Mouse (Mus musculus): Measurements from ENCODE around the gene Olfr331.
"Not testable (repeated sequence)": the region's sequence is repeated elsewhere in the genome, so short reads cannot be mapped to it uniquely, and the experiment has no call there.

Gene Olfr331

GRCm38 (mm10) chr11:58502472-58502871, at the start of gene Olfr331:
Gene Olfr331 (minus strand): TSS chr11:58502572.
- not testable (repeated sequence) for DNase-seq (ENCODE audit: low read depth, low spot score)

- no peak for DNase-seq (ENCODE audit: low read depth, low spot score)
Observed at GRCm38 (mm10) chr11:58546322-58546721, 44.0 kb upstream of the Olfr331 start, which contains the start of gene Olfr329-ps. Gene Olfr329-ps (minus strand): TSS chr11:58546422.

- DNase-seq (ENCODE audit: low read depth, low spot score): not testable (repeated sequence)
Observed at GRCm38 (mm10) chr11:58534736-58535135, 32.4 kb upstream of the Olfr331 start, which contains the start of gene Olfr330. Gene Olfr330 (minus strand): TSS chr11:58534836.

- DNase-seq (ENCODE audit: low read depth, low spot score): not testable (repeated sequence)
Observed at GRCm38 (mm10) chr11:58519756-58520155, 17.4 kb upstream of the Olfr331 start.

GRCm38 (mm10) chr11:58518916-58519315, 16.5 kb upstream of the Olfr331 start:
- not testable (repeated sequence) for DNase-seq (ENCODE audit: low read depth, low spot score)

- not testable (repeated sequence) for DNase-seq (ENCODE audit: low read depth, low spot score)
Observed at GRCm38 (mm10) chr11:58509058-58509457, 6.7 kb upstream of the Olfr331 start.

DNA sequence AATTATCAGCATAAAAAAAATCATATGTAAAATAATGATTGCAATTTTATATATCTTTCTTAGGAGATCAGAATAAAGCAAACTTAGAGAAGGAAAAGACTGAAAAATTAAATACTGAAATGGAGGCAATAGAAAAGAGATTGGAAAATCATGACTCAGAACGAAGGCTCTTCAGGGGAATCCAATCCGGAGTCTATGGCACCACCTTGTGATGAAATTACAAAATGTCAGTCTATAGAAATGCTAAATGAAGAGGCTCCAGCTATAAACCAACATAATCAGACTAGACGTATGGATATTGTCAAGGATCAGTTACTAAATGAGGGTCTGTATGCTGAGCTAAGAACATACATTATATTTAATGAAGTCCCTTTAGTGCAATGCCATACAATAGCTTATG, 3.1 kb downstream of the Olfr331 start:
- no peak for DNase-seq (ENCODE audit: low read depth, low spot score)

DNA sequence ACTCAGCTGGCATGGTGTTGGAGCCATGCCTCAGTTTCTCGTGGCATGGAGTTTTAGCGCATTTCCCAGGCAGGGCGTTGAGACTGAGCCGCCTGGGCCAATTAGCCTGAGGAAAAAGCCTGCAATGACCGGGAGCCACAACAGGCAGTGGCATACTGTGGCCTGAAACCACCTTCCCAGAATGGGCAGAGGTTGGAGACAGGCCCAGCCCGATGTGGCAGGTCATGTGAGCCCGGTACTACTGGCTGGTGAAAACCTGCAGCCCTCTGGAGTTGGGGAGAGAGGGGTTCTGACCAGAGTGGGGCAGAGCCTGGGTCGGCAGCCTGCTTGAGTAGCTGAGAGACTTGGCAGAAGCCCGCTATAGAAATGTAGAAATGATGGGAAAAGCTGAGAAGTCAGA, 3.6 kb downstream of the Olfr331 start:
- no peak for DNase-seq (ENCODE audit: low read depth, low spot score)

DNA sequence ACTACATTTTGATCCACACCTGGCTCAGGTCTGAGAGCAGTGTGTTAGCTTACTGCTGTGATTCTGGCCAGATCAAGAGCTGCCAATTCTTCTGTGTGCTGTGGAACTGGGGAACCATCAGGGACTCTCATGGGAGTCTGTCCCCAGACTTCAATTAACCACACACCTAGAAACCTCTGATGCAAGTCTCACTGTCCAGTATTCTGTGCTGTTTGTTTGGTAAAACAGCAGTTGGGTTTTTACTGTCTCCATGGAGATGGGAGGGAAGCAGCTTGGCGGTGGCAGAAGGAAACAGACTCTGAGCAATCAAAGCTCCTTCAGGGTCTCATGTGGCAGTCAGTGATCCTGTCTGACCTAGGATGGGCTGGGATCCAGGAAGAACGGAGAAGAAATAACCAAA, 9.9 kb downstream of the Olfr331 start, which contains the start of gene Olfr332:
Gene Olfr332 (minus strand): TSS at position 101 of the 400 bp plus-strand sequence.
- DNase-seq (ENCODE audit: low read depth, low spot score): no peak

GRCm38 (mm10) chr11:58462170-58462569, 40.2 kb downstream of the Olfr331 start, which contains the start of gene Olfr30:
Gene Olfr30 (minus strand): TSS chr11:58462270.
- no peak for DNase-seq (ENCODE audit: low read depth, low spot score)

GRCm38 (mm10) chr11:58453592-58453991, 48.8 kb downstream of the Olfr331 start:
- DNase-seq (ENCODE audit: low read depth, low spot score): no peak

GRCm38 (mm10) chr11:58452759-58453158, 49.6 kb downstream of the Olfr331 start, which contains the start of gene Lypd9:
Gene Lypd9 (minus strand): TSS chr11:58452923.
- DNase-seq (ENCODE audit: low read depth, low spot score): no peak
